Mouse (Mus musculus): Measurements from ENCODE around the gene Nap1l2. TPM values are rescaled to one million over a fixed set of nuclear protein-coding genes. Genes with fewer than 3 reads are reported as not detected.

Gene Nap1l2
- total and polyA plus RNA-seq, 2 experiments from 2014 or later: 49.5 to 60.1 TPM

GRCm38 (mm10) chrX:103156134-103156533, 30.3 kb downstream of the Nap1l2 start:
- Histone ChIP-seq H3K9ac (no peak overlapping the region), H3K9me3 (ENCODE audit: low read length) (no peaks in the 10 kb centered on the region)
- ATAC-seq: no peak

GRCm38 (mm10) chrX:103138549-103138948, 47.9 kb downstream of the Nap1l2 start:
- TF ChIP-seq CTCF (IDR thresholded peaks at IDR 0.05; ENCODE audit: low read depth): no peak
- Histone ChIP-seq H3K9ac (no peak overlapping the region), H3K9me3 (ENCODE audit: low read length) (no peaks in the 10 kb centered on the region), H3K27ac (ENCODE audit: low read depth, low read length) (no peak overlapping the region), H3K36me3 (ENCODE audit: insufficient read depth) (no peaks in the 10 kb centered on the region), H3K4me2 (ENCODE audit: low read depth) (no peak overlapping the region), H3K4me1 (ENCODE audit: insufficient read depth) (no peaks in the 10 kb centered on the region), H3K4me3 (ENCODE audit: low read depth, low read length) (no peak overlapping the region), H3K27me3 (ENCODE audit: insufficient read depth, low read length) (no peaks in the 10 kb centered on the region)
- DNase-seq: no peak
- no peak for ATAC-seq
- WGBS: 83% methylated on average over 3 of the region's 3 CpGs

More at GRCm38 (mm10) chrX:103156134-103156533, 30.3 kb downstream of the Nap1l2 start:
- 65% methylated on average over 1 of the region's 1 CpGs for WGBS
- Histone ChIP-seq H3K36me3 (ENCODE audit: insufficient read depth) (no peaks in the 10 kb centered on the region), H3K4me3 (ENCODE audit: low read depth, low read length) (no peak overlapping the region), H3K4me1 (ENCODE audit: insufficient read depth) (no peaks in the 10 kb centered on the region), H3K27me3 (ENCODE audit: insufficient read depth, low read length) (0 out of 2 replicates have a peak, but pooled peaks cover 3% of the 10 kb centered on the region), H3K27ac (ENCODE audit: low read depth, low read length) (no peak overlapping the region), H3K4me2 (ENCODE audit: low read depth) (no peak overlapping the region)
- no peak for TF ChIP-seq CTCF (IDR thresholded peaks at IDR 0.05; ENCODE audit: low read depth)
- DNase-seq: no peak

Other genes starting within 250 kb of the Nap1l2 start
- gene Cdx4, start 134.8 kb upstream of the Nap1l2 start, total RNA-seq (2014; rRNA removed): not detected in 2 replicates
- gene Cdx4, start 134.8 kb upstream of the Nap1l2 start, polyA plus RNA-seq (2015; fragmentation: Nextera tagmentation; extraction: Ambion mirVana): not detected in 2 replicates
- gene Chic1, start 169.8 kb upstream of the Nap1l2 start, total RNA-seq (2014; rRNA removed): 10.8 and 13.5 TPM in 2 replicates
- gene Chic1, start 169.8 kb upstream of the Nap1l2 start, polyA plus RNA-seq (2015; fragmentation: Nextera tagmentation; extraction: Ambion mirVana): 1.4 and 3.4 TPM in 2 replicates
- gene Tsx, start 227.8 kb upstream of the Nap1l2 start, total RNA-seq (2014; rRNA removed): not detected in 2 replicates
- 0.30 and 0.52 TPM in 2 replicates for gene Tsx, start 227.8 kb upstream of the Nap1l2 start, polyA plus RNA-seq (2015; fragmentation: Nextera tagmentation; extraction: Ambion mirVana)
- not detected in 2 replicates for gene Gm26992, start 235.4 kb upstream of the Nap1l2 start, total RNA-seq (2014; rRNA removed)
- 0.48 TPM in 1 of 2 replicates, not detected in the other for gene Gm26992, start 235.4 kb upstream of the Nap1l2 start, polyA plus RNA-seq (2015; fragmentation: Nextera tagmentation; extraction: Ambion mirVana)

All from forebrain, postnatal 0 days (tissue).